Mouse (Mus musculus) induced T-regulatory cell, adult 2 months (primary cell): ENCODE measurements at regions not wholly inside any gene's neighbourhood (a gene's known extent, or its start where the extent isn't known, plus 50 kb on each side); places are given as distances from the start of the nearest gene placed in this dataset.

Source experiments
- DNase-seq: peaks from one replicate; pipeline ENCODE4 v3.0.0-alpha.2; 2012; ENCODE audit warnings: low read depth

DNA sequence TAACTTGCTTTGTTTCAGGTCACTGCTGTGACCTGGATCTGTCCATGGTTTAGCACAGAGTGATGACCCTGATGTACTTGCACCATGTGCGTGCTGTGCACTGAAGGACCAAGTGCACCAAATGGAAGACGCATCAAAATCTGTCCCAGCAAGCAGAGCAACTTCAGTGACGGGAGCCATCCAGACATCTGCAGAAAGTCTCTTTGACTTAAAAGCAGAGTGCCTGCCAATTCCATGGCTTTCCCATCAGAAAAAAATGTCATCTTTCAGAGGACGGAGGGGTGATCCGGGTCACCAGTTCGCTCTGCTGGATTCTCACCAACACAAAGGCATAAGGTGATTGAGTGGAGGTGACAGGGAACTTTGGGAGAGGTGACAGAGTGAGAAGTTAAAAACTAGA is 351.4 kb downstream of the Dhx35 start:
- DNase-seq, result no peak

DNA sequence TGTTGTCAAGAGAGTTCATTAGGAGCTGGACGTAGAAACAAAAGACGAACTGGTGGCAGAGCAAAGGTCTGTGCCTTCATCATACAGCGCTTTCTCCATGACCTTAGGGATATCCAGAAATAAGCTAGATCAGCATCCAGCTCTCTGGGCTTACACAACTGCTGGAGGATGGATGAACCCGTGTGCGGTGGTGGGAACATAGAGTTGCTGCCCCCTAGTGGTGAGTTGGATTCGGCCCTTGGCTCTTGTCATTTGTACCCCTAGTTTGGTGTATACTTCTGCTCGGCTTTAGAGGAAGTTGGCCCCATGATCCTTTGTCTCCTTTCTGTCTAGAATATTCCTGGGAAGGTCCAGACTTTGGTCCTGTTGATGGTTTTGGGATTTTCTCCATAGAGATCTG is 369.4 kb downstream of the Dhx35 start:
- DNase-seq, result peak; percentile 14

DNA sequence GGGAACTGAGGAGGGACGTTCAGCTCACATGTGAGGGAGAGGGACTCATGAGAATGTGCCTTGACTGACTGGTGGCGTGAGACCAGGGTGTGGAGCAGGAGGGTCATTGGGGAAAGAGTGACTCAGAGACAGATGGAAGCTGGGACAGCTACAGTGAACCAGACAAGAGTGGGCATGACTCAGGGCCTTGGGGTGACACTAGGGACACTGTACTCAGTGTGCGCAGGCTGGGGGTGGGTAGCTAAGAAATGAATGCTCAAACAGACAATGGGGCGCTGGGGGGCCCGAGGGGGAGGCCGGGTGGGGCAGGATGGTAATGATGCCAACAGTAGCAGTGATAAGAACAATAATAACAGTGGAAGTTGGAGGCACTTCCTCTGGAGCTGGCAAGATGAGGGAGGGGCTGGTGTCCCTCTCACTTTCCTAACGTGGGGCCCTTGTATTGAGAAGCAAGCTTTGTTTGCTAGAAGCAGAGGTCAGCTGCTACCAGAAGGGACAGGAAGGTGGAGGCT is 374.0 kb downstream of the Dhx35 start:
- DNase-seq, result no peak

DNA sequence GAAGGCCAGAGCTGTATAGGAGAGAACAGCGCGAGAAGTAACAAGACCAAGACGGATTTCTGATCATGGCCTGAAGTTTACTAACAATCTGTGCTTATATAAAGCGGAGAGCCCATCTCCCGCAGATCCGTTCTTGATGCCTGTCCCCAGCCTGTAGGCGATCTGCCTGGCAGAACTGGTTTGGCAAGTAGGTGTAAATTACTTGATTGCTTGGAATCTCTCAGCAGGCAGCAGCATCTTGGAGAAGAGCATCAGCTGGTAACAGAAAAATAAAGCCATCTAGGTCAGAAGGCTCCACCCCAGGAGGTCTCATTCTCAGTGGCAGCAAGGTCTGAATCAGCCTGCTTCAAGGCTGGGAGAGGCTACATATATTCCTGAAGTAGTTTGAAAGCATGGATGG is 401.5 kb downstream of the Dhx35 start:
- DNase-seq, result no peak

DNA sequence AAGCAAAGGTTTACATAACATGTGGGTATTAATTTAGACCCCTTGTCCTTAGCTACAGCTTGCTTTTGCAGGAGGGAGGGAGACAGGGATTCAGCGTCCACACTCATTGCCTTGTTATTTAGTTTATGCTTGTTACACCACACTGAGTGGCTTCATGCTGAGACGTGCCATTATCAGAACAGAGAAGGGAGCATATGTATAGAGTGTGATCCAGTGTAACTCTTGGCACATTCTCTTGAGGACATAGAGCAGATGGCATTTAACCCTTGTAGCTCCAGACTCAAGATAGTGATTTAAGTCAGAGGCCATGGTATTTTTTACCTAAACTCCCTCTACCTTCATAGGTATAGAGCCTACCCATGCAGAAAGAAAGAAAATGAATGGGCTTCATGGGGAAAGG is 437.7 kb downstream of the Dhx35 start:
- DNase-seq, result no peak

DNA sequence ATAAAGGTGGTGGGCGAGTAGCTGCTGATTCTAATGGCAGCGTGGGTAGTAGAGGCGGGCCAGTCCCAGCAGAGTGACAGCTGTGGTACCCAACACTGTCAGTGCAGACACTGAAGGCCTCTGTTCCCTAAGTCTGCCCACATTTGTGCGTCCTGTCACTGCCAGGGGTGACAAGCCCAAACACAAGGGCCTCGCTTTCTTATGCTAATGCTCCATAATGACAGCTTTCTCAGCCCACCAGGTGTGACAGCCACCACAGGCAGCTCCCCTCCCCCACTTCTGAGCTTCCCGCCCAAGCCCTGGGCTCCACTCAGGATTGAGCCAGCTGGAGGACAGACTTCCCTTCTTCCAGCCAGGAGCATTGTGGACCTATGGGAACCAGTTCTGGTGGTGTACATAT is 440.4 kb downstream of the Dhx35 start:
- no peak for DNase-seq

DNA sequence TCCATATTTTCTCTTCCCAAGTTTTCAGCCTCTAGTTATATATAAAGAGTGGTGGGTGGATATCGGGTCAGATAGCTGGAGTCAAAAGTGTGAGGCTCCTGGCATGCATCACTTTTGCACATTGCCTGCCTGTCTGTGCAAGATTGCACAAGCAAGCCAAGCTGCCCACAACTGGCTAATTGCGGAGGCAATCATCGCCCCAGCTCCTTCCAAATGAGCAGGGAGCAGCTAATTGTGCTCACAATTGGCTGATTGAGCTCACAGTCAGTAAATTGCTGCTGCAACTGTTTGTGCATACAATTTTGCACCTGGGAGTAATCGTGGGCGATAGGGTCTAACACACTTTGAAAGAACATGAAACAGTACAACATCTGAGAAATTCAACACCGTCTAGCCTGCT is 455.5 kb downstream of the Dhx35 start:
- DNase-seq, result no peak

DNA sequence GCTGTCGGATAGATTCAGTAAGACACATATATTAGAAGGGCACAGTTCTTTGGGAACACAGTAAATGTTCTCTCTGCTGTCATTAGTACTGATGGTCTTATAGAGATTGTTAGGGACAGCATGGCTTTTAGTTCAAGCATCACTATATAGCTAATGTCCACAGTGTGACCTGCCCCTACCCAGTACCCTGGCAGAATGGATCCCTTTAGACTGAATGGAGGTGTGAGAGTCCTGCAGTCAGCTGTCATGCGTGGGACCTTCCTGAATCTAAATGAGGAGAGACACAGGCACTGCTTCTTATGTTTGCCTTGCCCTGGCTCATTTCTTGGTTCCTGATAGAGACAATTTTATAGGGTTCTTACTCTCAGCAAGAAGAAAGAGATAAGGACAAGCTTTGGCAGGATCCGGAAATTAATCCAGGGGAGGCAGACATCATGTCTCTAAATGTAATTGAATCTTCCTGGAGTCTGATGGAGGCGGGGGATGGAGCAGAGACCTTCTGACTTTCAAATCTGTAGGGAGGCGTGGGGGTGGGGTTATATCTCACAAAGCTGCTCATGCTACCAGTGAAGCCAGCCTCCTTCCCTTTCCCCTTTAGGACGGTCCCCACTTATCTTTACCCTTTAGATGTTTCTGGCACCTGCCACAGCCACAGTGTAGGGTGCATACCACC is 456.5 kb downstream of the Dhx35 start:
- DNase-seq, result no peak

DNA sequence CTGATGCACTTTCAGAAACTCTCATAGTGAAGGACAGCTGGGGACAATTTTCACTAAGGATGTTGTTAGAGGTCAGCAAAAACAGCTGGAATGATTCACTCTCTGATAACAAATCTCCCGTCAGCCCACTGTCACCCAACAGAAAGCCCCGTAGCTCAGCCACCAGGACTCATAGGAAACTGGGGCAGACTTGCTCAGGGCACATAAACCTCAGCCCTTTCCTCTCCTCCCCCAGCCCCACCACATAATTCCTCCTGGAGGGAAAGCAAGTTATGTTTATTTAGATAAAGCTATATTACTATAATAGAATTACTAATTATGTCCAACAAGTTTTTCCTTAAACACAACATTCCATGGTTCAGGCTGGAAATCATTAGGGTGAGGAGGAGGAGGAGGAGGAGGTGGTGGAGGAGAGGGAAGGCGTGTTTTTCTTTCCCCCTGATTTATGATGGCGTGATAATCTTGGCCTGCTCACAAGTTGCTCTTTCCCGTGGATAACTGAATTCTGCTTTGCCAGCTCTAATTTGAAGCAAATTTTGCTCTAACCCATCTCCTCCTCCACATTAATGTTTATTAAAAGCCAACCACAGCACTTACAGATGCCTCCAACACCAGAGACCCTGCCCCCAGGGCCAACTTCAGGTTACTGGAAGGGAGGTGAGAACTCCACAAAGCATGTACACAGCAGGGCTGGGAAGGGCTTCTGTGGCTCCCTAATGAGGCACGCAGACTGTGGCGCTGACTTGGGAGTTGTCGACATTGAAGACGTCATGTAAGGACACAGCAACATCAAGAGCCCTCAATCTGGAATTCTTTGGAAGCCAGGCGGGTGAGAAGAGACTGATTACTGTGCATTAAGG is 475.8 kb downstream of the Dhx35 start:
- DNase-seq, result no peak

DNA sequence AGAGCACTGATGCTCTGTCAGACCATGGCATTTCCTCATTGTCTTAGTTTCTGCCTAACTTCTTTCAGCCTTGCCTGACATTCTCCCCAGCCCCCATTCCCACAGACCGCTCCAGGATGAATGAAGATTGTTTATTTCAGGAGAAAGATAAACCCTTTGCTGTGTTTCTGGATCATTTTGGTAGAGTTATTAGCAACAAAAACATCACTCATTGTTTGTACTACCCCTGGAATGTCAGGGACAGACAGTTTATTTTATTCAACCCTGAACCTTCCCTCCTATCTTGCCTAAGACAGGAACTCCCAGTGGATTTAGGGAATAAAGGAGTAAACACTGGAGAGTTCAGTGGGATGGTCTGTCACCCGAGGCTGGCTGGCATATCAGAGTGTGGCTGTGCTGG is 484.3 kb downstream of the Dhx35 start:
- DNase-seq, result no peak

DNA sequence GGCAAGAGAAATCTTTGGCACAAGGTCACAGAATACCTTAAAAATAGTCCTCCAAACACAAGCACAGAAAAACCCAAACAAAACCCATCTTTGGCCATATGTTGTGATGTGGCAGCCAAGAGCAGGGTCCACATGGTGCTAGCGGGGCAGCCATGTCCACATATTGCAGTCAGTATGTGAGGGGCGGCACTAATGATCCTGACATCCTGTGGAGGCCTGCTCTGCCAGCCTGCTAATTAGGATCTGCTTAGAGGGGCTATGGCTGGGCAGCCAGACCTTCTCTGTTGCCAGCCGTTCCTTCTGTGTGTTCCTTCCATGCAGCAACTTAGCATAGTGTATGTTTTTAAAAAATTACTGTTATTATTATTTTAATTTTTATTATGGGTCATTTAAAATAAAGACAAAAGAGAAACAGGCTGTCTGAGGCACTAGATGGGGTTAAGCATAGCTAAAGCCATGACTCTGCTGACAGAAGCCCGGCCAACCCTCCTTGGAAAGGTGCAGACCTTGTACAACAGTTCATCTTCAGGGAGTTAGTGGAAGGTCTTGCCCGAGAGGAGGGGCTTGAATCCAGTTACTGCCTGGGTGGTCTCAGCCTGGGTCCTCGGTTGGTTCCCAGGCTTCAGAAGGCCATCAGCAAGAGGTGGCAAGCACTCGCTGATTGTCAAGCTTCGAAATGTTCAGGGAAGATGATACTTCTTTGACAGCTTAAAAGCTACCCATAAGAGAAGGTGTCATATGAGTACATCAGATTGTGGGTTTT is 487.1 kb downstream of the Dhx35 start:
- DNase-seq, result no peak

DNA sequence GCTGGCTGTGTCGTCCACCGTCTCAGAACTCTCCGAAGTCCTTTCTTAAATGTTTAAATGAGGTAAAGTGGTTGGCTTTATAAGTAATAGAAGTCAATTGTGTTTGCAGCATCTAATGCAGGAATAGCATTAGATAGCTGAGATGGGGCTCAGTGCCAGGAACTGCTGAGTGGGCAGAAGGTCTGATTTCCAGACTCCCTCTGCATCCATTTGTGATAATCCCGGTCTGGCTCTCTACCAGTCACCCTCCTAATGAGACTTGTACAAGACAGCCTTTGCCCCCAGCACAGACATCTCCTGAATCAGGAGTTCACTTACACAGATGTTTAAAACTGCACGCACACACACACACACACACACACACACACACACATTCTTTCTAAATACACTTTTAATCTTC is 489.5 kb downstream of the Dhx35 start:
- DNase-seq, result no peak

DNA sequence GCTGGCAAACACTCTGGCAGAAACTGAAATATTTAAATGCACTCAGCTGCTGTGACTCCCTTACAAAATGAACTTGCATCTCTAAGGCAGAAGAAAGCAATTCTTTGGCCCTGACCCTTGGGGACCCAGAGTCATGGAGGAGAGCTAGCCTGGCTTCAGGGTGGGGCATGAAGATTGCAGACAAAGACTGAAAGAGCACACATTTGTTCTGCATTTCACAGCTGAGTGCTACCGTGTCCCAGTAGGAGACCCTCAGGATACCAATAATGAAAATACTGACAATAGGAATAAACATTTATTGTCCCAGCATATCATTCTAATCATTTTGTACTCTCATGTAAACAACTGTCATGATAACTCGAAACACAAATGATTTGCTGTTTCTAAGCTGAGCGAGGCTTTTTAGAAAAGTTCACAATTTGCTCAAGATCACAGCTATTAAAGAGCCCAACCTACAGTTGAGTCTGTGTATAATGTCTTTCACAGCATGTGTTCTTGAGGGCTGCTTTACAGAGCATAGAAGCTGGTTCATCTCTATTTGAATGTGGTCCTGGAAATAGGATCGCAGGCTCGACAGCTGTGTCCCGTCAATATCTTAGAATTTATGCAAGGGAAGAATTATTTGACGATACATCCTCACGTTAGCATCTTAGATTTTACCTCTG is 490.1 kb downstream of the Dhx35 start:
- DNase-seq, result no peak

DNA sequence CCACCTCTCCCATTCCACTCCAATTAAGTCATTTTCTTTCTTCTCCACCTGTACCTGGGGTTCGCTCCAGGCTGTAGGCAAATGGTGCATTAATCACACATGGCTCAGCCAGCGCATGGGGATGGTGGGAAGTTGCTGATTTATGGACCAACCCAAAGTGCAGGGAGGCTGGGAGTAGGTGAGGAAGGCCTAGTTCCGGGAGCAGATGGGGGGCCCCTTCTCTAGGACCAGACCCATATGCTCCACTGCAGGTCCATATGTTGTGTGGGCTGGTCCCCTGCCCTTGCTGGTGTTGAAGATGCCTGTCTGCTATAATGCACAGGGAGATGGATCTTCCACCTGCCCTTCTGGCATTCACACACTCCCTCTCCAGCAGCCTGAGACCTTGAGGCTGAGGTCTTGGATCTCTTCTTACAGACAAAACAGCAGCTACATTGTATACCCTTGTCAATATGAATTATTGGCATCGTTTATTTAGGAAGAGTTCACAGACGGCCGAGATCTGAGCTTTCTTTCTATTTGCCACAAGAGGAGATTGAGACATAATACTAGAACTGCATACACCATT is 493.5 kb downstream of the Dhx35 start:
- DNase-seq, result no peak

DNA sequence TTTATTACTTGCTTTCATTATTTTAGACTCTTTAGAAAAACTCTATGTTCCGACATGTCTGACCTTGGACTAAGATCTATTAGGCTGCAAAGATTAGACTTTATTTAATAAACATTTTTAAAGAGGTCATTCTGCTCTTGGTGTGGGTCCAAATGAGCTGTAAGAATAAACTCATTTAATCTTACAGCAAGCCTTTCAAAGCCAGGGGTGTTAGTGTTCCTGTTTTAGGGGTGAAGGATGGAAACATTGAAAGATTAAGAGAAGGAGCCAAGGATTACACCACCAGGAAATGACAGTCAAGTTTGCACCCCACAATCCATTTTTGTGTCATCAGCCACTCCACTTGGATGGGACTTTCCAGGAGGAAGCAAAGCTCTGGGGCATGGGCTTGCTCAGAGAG is 495.5 kb downstream of the Dhx35 start:
- no peak for DNase-seq

DNA sequence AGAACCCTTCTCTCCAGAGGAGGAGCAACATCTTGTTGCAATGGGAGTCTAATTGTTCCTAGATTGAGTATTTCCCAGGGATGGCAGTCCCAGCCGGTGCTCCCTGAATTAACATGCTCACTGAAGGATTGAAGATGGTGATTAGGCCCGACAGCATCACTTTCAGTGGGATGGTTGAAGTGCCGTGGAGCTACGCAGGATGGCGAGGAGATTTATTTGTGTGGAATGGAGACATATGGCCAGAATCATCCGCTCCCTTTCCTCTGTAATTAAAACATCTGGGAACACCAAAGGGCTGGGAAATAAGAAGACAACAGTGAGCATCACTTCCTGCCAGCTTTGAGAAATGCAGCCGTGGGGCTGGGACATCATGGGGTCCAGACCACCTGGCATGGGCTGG is 512.4 kb downstream of the Dhx35 start:
- DNase-seq, result no peak

DNA sequence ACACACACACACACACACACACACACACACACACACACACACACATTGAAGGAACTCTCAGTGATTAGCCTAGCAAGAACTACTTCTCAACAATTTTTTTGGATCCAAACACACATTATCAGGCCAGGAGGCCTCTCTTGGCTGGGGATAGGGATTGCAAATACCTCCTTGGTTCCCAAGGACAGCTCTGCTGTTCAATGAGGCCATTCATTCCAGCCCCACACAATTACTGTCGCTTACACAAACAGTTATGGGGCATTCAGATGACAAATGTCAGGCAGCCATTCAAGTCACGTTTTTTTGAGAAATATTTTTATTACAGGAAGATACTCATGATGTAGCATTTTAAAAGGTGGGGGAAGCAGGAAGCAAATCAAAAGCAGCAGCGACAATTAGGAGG is 540.1 kb downstream of the Dhx35 start:
- no peak for DNase-seq

DNA sequence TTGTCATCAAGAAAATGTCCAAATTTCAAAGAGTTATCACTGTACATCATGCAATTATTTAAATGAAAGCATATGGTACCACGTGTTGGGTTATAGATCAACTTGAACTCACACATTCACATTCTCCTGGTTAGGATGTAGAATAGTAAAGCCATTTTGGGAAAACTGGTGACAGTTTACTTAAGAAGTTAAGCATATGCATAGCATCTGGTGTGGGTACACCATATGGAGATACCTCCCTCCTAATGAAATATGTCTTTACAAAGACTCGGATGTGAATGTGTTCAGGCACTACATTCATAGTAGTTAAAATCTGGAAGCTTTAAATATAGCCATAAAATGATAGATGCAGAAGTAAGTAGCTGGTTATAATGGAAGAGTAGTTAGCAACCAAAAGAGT is 542.0 kb downstream of the Dhx35 start:
- no peak for DNase-seq

DNA sequence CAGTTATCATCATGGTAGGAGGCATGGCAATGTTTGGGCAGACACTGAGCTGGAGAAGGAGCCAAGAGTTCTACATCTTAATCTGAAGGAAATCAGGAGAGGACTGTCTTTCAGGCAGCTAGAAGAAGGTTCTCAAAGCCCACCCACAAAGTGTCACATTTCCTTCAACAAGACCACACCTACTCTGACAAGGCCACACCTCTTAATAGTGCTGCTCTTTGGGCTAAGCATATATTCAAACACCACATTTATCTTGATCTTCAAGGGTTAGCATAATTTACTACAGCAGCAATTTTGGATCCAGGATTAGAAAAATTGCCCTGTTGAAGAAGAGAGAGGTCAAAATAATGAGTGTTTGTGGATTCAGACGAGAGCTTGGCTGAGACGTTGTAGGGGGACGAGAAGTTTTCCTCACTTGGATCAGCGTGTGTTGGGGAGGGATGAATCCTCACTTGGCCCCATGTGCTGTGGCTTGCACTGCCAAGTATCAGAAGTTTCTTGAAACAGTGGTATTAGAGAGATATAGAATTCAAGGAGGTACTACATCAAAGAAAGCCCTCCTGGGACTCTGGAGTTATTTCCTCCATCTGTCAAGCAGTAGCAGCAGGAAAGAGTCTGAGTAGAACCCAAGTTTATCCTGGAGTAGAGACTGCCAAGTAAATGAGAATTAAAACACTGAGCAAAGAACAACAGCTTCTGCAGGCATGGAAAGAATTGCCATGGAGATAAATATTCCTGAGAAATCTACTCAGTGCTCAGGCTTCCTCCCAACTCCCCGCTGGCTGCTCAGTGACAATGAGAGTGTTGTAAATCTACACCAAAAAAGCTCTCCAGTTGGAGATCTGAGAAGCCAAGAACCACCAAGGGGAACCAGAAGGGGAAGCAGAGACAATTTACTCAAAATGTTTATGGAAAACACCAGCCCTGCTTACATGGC is 549.3 kb downstream of the Dhx35 start:
- DNase-seq, result no peak

DNA sequence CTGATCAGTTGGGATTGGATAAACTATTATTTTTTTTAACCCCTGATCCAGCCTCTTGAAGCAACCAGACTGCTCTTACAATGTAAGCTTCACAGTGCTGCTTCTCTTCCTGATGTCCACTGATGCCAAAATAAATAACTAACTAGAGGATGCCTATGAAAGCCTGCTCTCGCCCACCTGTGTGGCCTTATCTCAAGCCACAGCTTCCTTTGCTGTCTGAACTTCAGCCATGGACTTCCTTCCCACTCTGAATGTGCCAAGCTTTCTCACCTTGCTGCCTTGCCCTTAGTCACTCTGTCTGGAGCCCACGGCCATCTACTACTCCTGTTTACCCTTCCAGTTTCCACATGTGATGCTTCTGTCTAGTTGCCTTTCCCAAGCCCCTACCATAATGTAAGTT is 559.6 kb downstream of the Dhx35 start:
- no peak for DNase-seq

DNA sequence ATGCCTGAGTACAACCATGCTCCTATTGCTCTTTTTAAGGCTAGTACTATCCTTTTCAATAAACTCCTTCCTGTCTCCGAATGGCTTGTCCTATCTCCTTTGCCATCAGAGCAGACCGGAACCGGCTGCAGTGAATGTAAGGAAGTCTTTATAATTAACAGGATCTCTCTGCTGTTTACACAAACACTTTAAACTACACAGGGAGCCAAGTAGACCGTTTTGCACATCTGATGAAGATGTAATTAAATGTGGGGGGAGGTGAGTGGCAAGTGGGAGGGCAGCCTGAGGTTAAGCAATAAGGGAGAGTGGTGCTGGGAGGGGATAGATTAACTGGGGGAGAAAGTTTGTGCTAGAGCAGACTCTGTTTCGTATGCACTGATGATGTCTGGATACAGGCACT is 561.9 kb downstream of the Dhx35 start:
- no peak for DNase-seq
